Mouse (Mus musculus): ENCODE data around the gene Sept10. TPM values are rescaled to one million over a fixed set of nuclear protein-coding genes. Genes with fewer than 3 reads are reported as not detected.

The Sept10 gene
- polyA plus RNA-seq (2017; shearing (Covaris generic)): 1 to 10 TPM in 1 of 2 experiments, under 1 TPM in 1; 0.33 to 1.2 TPM

DNA sequence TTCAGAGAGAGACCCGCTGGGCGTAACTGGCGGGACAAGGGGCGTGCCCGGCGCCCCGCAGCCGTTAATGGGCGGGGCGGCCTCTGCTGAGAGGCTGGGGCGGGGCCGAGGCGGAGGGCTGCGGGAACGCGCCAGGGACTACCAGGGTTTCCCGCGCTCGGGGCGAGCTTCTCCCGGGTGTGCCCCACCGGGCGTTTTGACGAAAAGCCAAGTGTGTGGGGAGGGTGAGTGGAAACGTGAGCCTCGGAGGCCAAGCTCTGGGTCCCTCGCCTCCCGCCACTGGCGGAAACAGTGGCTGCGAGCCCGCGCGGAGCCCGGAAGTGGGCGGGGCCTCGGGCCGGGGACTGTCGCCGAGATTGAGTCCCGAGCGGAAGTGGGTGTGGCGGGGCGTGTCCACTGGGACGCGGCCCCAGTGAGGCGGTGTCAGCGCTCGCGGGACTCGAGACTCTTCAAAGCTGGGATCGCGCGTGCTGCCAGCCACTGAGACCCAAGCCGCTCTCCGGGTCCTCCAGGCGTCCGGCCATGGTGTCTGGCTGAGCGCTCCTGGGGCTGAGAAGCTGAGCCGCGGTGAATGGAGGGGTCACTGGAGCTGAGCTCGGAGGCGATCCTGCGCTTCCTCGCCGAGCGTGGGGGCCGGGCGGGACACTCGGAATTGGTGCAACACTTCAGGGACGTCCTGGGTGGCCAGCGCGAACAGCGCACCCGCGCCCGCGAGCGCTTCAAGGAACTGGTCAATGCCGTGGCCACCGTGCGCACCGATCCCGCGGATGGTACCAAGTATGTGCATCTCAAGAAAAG lies at the start of gene Sept10, which contains the start of gene Sowahc:
Gene Sept10, minus strand, starts transcription at position 375 of the 798 bp plus-strand sequence.
Gene Sowahc, plus strand, starts transcription at position 481 of the 798 bp plus-strand sequence.

Other genes with a start within 250 kb of the Sept10 start
- under 1 TPM; 0.21 to 0.82 TPM for gene Sowahc, start 106 bp upstream of the Sept10 start, polyA plus RNA-seq (2017; shearing (Covaris generic))
- 10 to 100 TPM; 27.2 to 88.8 TPM for gene P4ha1, start 101.4 kb upstream of the Sept10 start, polyA plus RNA-seq (2017; shearing (Covaris generic))
- gene Gm10273, start 173.8 kb upstream of the Sept10 start, polyA plus RNA-seq (2017; shearing (Covaris generic)): 100 to 1,000 TPM; 104 to 106 TPM
- not detected for gene Pla2g12b, start 181.8 kb upstream of the Sept10 start, polyA plus RNA-seq (2017; shearing (Covaris generic))
- 1 to 10 TPM; 1.0 to 1.4 TPM for gene Oit3, start 219.9 kb upstream of the Sept10 start, polyA plus RNA-seq (2017; shearing (Covaris generic))

All from activated CD4-positive, CD25-positive, alpha-beta regulatory T cell (primary cell).